Mouse (Mus musculus): ENCODE measurements around the gene Tob1.

Gene Tob1

GRCm38 (mm10) chr11:94229207-94229960, 18.1 kb downstream of the Tob1 start:
- DNase-seq (ENCODE audit: low spot score in 2 of 2): peak in 1 of 2 experiments; percentile 61

GRCm38 (mm10) chr11:94230244-94230643, 19.0 kb downstream of the Tob1 start:
- no peak for DNase-seq (ENCODE audit: low spot score in 2 of 2)

- peak; percentile 51 to 63 for DNase-seq (ENCODE audit: low spot score in 2 of 2)
Observed at GRCm38 (mm10) chr11:94231821-94232552, 20.7 kb downstream of the Tob1 start.

- peak; percentile 61 to 63 for DNase-seq (ENCODE audit: low spot score in 2 of 2)
Observed at GRCm38 (mm10) chr11:94233405-94233804, 22.2 kb downstream of the Tob1 start.

- DNase-seq (ENCODE audit: low spot score in 2 of 2): no peak
Observed at GRCm38 (mm10) chr11:94234380-94234779, 23.1 kb downstream of the Tob1 start.

GRCm38 (mm10) chr11:94234857-94235256, 23.6 kb downstream of the Tob1 start:
- no peak for DNase-seq (ENCODE audit: low spot score in 2 of 2)

- peak; percentile 75 to 81 for DNase-seq (ENCODE audit: low spot score in 2 of 2)
Observed at GRCm38 (mm10) chr11:94236074-94236473, 24.8 kb downstream of the Tob1 start.

- no peak for DNase-seq (ENCODE audit: low spot score in 2 of 2)
Observed at GRCm38 (mm10) chr11:94238786-94239185, 27.5 kb downstream of the Tob1 start.

- no peak for DNase-seq (ENCODE audit: low spot score in 2 of 2)
Observed at GRCm38 (mm10) chr11:94239706-94240105, 28.5 kb downstream of the Tob1 start.

GRCm38 (mm10) chr11:94242760-94243421, 31.6 kb downstream of the Tob1 start:
- DNase-seq (ENCODE audit: low spot score in 2 of 2): no peak

GRCm38 (mm10) chr11:94243422-94244180, 32.3 kb downstream of the Tob1 start:
- DNase-seq (ENCODE audit: low spot score in 2 of 2): no peak

- no peak for DNase-seq (ENCODE audit: low spot score in 2 of 2)
Observed at GRCm38 (mm10) chr11:94244385-94244784, 33.1 kb downstream of the Tob1 start.

GRCm38 (mm10) chr11:94245955-94246788, 34.9 kb downstream of the Tob1 start, which contains the start of gene Wfikkn2:
TSS of gene Wfikkn2 (minus strand) at chr11:94246005.
- DNase-seq (ENCODE audit: low spot score in 2 of 2): no peak

- DNase-seq (ENCODE audit: low spot score in 2 of 2): no peak
Observed at GRCm38 (mm10) chr11:94246789-94247061, 35.5 kb downstream of the Tob1 start.

- DNase-seq (ENCODE audit: low spot score in 2 of 2): no peak
Observed at GRCm38 (mm10) chr11:94253156-94253555, 41.9 kb downstream of the Tob1 start.

GRCm38 (mm10) chr11:94253691-94254090, 42.4 kb downstream of the Tob1 start:
- DNase-seq (ENCODE audit: low spot score in 2 of 2): no peak

- DNase-seq (ENCODE audit: low spot score in 2 of 2): no peak
Observed at GRCm38 (mm10) chr11:94255733-94256132, 44.5 kb downstream of the Tob1 start.

GRCm38 (mm10) chr11:94257987-94258386, 46.7 kb downstream of the Tob1 start:
- DNase-seq (ENCODE audit: low spot score in 2 of 2): no peak

- no peak for DNase-seq (ENCODE audit: low spot score in 2 of 2)
Observed at GRCm38 (mm10) chr11:94259814-94260213, 48.6 kb downstream of the Tob1 start.

GRCm38 (mm10) chr11:94261585-94262370, 50.5 kb downstream of the Tob1 start:
- DNase-seq (ENCODE audit: low spot score in 2 of 2): no peak
